Mouse (Mus musculus) liver, embryonic 15.5 days (tissue): ENCODE measurements around the gene Stim1. TPM values are rescaled to one million over a fixed set of nuclear protein-coding genes. Genes with fewer than 3 reads are reported as not detected.

Experiments used
- ATAC-seq: fragments of 200-750 bp; cut with Nextera tagmentation; 2 replicates; pipeline ENCODE4 v1.8.0; 2017; ENCODE audit warnings: moderate number of reproducible peaks, mild to moderate bottlenecking, moderate library complexity; ENCODE audit not compliant: insufficient read depth
- H3K27ac ChIP-seq: fragments of 300-500 bp; sonication (generic); replicated peaks from 2 replicates; pipeline ENCODE4 v1.5.1; 2015; ENCODE audit warnings: mild to moderate bottlenecking, inconsistent platforms
- H3K27me3 ChIP-seq: fragments of 300-500 bp; sonication (generic); 2 replicates; pipeline ENCODE4 v1.6.1; 2015; ENCODE audit warnings: mild to moderate bottlenecking, inconsistent platforms
- H3K36me3 ChIP-seq: fragments of 300-500 bp; sonication (generic); replicated peaks from 2 replicates; pipeline ENCODE4 v1.6.1; 2015; ENCODE audit warnings: moderate library complexity, mild to moderate bottlenecking, inconsistent platforms
- H3K4me1 ChIP-seq: fragments of 300-500 bp; sonication (generic); replicated peaks from 2 replicates; pipeline ENCODE4 v1.6.1; 2015; ENCODE audit warnings: inconsistent platforms
- H3K4me2 ChIP-seq: fragments of 300-500 bp; sonication (generic); 2 replicates; pipeline ENCODE4 v1.6.1; 2015; ENCODE audit warnings: moderate library complexity, mild to moderate bottlenecking, inconsistent platforms
- H3K4me3 ChIP-seq: fragments of 300-500 bp; sonication (generic); replicated peaks from 2 replicates; pipeline ENCODE4 v1.5.1; 2015; ENCODE audit warnings: mild to moderate bottlenecking, inconsistent platforms
- H3K9ac ChIP-seq: fragments of 300-500 bp; sonication (generic); 2 replicates; pipeline ENCODE4 v1.6.1; 2015; ENCODE audit warnings: moderate library complexity, mild to moderate bottlenecking, inconsistent platforms
- H3K9me3 ChIP-seq: fragments of 300-500 bp; sonication (generic); replicated peaks from 2 replicates; pipeline ENCODE4 v1.6.1; 2016; ENCODE audit warnings: inconsistent platforms
- WGBS: fragments of 180-500 bp; shearing (Covaris S2); methylation state at CpG from one replicate; pipeline ENCODE4 v1.1.7; 2015; ENCODE audit warnings: mixed read lengths; ENCODE audit not compliant: insufficient replicate concordance; 5-methylcytosine and 5-hydroxymethylcytosine counted together
- polyA plus RNA-seq: library from polyadenylated mRNA; unstranded; fragments of >200 nt; fragmentation: Nextera tagmentation; extraction: Ambion mirVana; gene quantifications from 2 replicates; pipeline ENCODE4 v1.2.1, GENCODE M21; 2015

The Stim1 gene
- polyA plus RNA-seq, 1 experiment from 2014 or later: 14.9 TPM

- 78% methylated on average over 1 of the region's 1 CpGs for WGBS
- no peak overlapping the region for H3K4me3 ChIP-seq
- H3K27ac ChIP-seq: no peak overlapping the region
- no peak overlapping the region for H3K4me2 ChIP-seq
- H3K9ac ChIP-seq: no peak overlapping the region
- no peak for ATAC-seq
- 0 out of 2 replicates have a peak, but pooled peaks cover 9% of the 10 kb centered on the region for H3K4me1 ChIP-seq
- H3K27me3 ChIP-seq: no peaks in the 10 kb centered on the region
- H3K9me3 ChIP-seq: no peaks in the 10 kb centered on the region
- H3K36me3 ChIP-seq: no peaks in the 10 kb centered on the region
These were observed 96.2 kb downstream of the Stim1 start for GRCm38 (mm10) chr7:102363853-102364252.

- Histone ChIP-seq H3K27me3 (no peaks in the 10 kb centered on the region), H3K36me3 (no peaks in the 10 kb centered on the region), H3K4me3 (no peak overlapping the region), H3K4me2 (no peak overlapping the region), H3K4me1 (peaks cover 20% of the 10 kb centered on the region), H3K27ac (no peak overlapping the region), H3K9me3 (no peaks in the 10 kb centered on the region), H3K9ac (no peak overlapping the region)
- 46% methylated on average over 4 of the region's 4 CpGs for WGBS
- no peak for ATAC-seq
These were observed 102.1 kb downstream of the Stim1 start for GRCm38 (mm10) chr7:102369661-102370060.

DNA sequence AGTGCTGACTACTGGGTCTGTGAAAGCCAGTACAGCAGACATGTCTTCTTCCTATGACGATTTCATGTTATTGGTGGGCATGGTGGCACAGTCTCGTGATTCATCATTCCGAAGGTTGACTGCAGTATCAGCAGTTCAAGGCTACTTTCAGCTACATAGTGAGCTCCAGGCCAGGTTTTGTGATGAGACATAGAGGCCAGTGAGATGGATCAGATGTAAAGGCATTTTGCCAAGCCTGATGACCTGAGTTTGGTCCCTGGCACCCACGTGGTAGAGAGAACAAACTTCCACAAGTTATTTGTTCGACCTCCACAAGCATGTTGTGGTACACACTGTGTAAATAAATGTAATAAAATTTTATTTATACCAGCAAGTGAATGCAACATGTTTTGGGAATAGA, 102.9 kb downstream of the Stim1 start:
- 78% methylated on average over 5 of the region's 5 CpGs for WGBS
- H3K9ac ChIP-seq: no peak overlapping the region
- ATAC-seq: no peak
- peaks cover 20% of the 10 kb centered on the region for H3K4me1 ChIP-seq
- H3K27me3 ChIP-seq: no peaks in the 10 kb centered on the region
- no peaks in the 10 kb centered on the region for H3K36me3 ChIP-seq
- no peak overlapping the region for H3K4me2 ChIP-seq
- H3K27ac ChIP-seq: no peak overlapping the region
- H3K4me3 ChIP-seq: no peak overlapping the region
- no peaks in the 10 kb centered on the region for H3K9me3 ChIP-seq

DNA sequence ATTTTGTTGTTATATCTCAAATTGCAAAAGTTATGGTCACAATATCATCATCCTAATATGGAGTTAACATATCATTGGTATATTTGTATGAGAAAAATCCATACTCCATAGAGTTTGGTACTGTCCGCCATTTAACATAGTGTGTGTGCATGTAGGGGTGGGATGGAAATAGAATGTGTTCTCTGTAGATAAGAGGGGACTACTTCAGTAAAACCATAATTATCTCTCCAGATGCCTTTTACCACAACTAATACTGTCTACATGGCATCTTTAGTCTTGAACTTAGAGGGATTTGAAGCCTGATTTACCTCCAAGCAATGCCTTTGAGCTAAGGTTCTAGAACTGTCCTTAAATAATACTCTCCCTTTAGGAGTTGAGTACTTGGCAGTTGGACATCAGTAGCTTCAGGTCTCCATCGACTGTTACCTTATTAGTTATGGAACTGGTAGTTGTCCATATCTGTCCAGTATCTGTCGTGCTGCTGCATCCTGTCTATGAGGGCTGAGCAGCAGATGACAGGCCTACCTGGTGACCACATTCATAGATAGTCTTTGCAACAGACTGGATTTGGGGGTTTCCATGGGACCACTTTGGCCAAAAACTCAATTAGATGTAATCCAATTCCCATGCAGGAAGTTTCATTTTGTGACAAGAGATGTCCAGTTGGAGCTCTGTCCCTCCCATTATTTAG, 105.9 kb downstream of the Stim1 start:
- no peaks in the 10 kb centered on the region for H3K9me3 ChIP-seq
- WGBS: 29% methylated on average over 3 of the region's 3 CpGs
- no peaks in the 10 kb centered on the region for H3K27me3 ChIP-seq
- H3K9ac ChIP-seq: no peak overlapping the region
- ATAC-seq: peak; percentile 96
- no peak overlapping the region for H3K4me3 ChIP-seq
- H3K36me3 ChIP-seq: no peaks in the 10 kb centered on the region
- H3K27ac ChIP-seq: peak overlapping the region; percentile 42; the same call in 1 of the 2 replicates
- H3K4me2 ChIP-seq: peak overlapping the region; percentile 31; the same call in 1 of the 2 replicates
- peaks cover 19% of the 10 kb centered on the region for H3K4me1 ChIP-seq

- Histone ChIP-seq H3K36me3 (no peaks in the 10 kb centered on the region), H3K4me2 (no peak overlapping the region), H3K9ac (no peak overlapping the region), H3K27me3 (no peaks in the 10 kb centered on the region), H3K27ac (no peak overlapping the region), H3K4me1 (peaks cover 9% of the 10 kb centered on the region), H3K9me3 (no peaks in the 10 kb centered on the region), H3K4me3 (no peak overlapping the region)
- WGBS: 83% methylated on average over 7 of the region's 7 CpGs
- no peak for ATAC-seq
These were observed 115.6 kb downstream of the Stim1 start for GRCm38 (mm10) chr7:102383221-102383620.

DNA sequence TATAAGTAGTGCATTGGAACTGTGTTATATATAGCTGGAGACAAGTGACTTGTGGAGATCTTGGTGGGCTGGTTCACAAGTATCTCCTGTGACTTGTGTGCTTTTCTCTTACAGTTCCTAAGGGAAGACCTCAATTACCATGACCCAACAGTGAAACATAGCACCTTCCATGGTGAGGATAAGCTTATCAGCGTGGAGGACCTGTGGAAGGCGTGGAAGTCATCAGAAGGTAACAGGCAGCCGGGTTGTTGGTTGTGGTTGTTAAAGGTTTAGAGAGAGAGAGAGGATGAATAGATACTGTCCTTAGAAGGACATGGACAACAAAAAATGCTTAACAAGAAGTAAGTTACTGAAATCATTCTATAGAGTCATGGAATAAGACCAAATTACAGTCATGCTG, 118.4 kb downstream of the Stim1 start:
- ATAC-seq: peak; percentile 34; the same call in 1 of the 2 replicates
- H3K9ac ChIP-seq: no peak overlapping the region
- 27% methylated on average over 3 of the region's 3 CpGs for WGBS
- H3K36me3 ChIP-seq: no peaks in the 10 kb centered on the region
- no peak overlapping the region for H3K27ac ChIP-seq
- peaks cover 9% of the 10 kb centered on the region for H3K4me1 ChIP-seq
- no peaks in the 10 kb centered on the region for H3K9me3 ChIP-seq
- H3K4me2 ChIP-seq: no peak overlapping the region
- H3K27me3 ChIP-seq: no peaks in the 10 kb centered on the region
- no peak overlapping the region for H3K4me3 ChIP-seq

DNA sequence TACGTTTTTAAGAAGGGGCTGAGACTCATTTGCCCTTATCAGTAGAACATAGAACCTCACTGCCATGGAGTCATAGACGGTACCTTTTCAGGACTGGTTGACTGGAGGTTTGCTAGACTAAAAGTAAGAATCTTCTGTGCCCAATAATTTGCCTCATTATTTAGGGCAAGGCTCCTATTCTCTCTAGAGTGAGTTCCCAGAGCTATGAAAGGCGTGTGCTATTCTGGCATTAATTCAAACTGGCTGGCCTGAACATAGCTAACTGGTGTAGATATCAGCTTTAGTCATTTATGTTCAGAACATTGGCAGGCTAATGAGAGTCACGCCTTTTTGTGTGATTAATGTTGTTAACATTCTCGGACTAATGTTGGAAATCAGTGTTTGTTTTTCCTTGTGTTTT, 121.5 kb downstream of the Stim1 start:
- Histone ChIP-seq H3K9ac (no peak overlapping the region), H3K4me1 (peaks cover 9% of the 10 kb centered on the region), H3K9me3 (no peaks in the 10 kb centered on the region), H3K36me3 (no peaks in the 10 kb centered on the region), H3K4me3 (no peak overlapping the region), H3K4me2 (no peak overlapping the region), H3K27ac (no peak overlapping the region), H3K27me3 (no peaks in the 10 kb centered on the region)
- ATAC-seq: no peak
- WGBS: 69% methylated on average over 5 of the region's 5 CpGs

GRCm38 (mm10) chr7:102393898-102394297, 126.3 kb downstream of the Stim1 start:
- no peak for ATAC-seq
- no peaks in the 10 kb centered on the region for H3K36me3 ChIP-seq
- H3K27ac ChIP-seq: no peak overlapping the region
- H3K4me1 ChIP-seq: no peaks in the 10 kb centered on the region
- H3K9ac ChIP-seq: no peak overlapping the region
- no peak overlapping the region for H3K4me2 ChIP-seq
- H3K9me3 ChIP-seq: no peaks in the 10 kb centered on the region
- no peak overlapping the region for H3K4me3 ChIP-seq
- WGBS: 53% methylated on average over 2 of the region's 2 CpGs
- no peaks in the 10 kb centered on the region for H3K27me3 ChIP-seq

- no peaks in the 10 kb centered on the region for H3K36me3 ChIP-seq
- no peak for ATAC-seq
- no peaks in the 10 kb centered on the region for H3K4me1 ChIP-seq
- H3K4me2 ChIP-seq: no peak overlapping the region
- WGBS: 44% methylated on average over 7 of the region's 7 CpGs
- no peaks in the 10 kb centered on the region for H3K27me3 ChIP-seq
- no peak overlapping the region for H3K9ac ChIP-seq
- no peak overlapping the region for H3K4me3 ChIP-seq
- no peak overlapping the region for H3K27ac ChIP-seq
- no peaks in the 10 kb centered on the region for H3K9me3 ChIP-seq
These were observed 128.3 kb downstream of the Stim1 start for GRCm38 (mm10) chr7:102395894-102396293.

- Histone ChIP-seq H3K4me1 (no peaks in the 10 kb centered on the region), H3K27ac (no peak overlapping the region), H3K36me3 (no peaks in the 10 kb centered on the region), H3K4me3 (no peak overlapping the region), H3K4me2 (no peak overlapping the region), H3K9ac (no peak overlapping the region), H3K9me3 (no peaks in the 10 kb centered on the region), H3K27me3 (no peaks in the 10 kb centered on the region)
- ATAC-seq: no peak
- whole genome bisulfite sequencing: 89% methylated on average over 3 of the region's 3 CpGs
These were observed 128.7 kb downstream of the Stim1 start for GRCm38 (mm10) chr7:102396331-102396730.

DNA sequence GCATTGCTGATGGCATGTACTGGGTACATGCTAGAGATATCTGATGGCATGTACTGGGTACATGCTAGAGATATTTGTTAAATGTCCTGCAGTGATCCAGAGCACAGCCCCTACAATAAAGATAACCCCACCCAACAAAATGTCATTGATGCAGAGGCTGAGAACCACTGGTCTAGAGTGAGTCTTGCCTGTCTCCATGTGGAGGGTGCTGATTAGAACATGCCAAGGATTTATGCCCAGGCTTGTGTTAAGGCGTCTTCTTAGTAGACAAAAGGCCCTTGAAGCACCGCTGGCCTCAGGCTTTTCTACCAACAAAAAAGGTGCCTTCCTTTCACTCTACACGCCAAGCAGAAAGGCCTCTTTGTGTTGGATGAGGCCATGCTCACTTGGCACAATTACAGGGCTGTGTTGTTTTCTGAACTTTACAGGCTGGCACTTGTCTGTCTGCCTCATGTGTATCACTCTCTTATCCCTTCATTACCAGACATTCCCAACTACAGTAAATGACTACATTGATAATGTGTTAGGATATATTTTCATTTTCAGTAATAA, 131.7 kb downstream of the Stim1 start:
- Histone ChIP-seq H3K4me2 (no peak overlapping the region), H3K27ac (no peak overlapping the region), H3K9ac (no peak overlapping the region), H3K27me3 (no peaks in the 10 kb centered on the region), H3K36me3 (no peaks in the 10 kb centered on the region), H3K9me3 (no peaks in the 10 kb centered on the region), H3K4me3 (no peak overlapping the region), H3K4me1 (no peaks in the 10 kb centered on the region)
- 51% methylated on average over 3 of the region's 3 CpGs for WGBS
- no peak; the same call in 1 of the 2 replicates for ATAC-seq

- Histone ChIP-seq H3K4me2 (no peak overlapping the region), H3K27ac (no peak overlapping the region), H3K4me3 (no peak overlapping the region), H3K27me3 (no peaks in the 10 kb centered on the region), H3K36me3 (no peaks in the 10 kb centered on the region), H3K4me1 (peaks cover 5% of the 10 kb centered on the region; the same call in 1 of the 2 replicates), H3K9ac (no peak overlapping the region), H3K9me3 (no peaks in the 10 kb centered on the region)
- no peak for ATAC-seq
- WGBS: 83% methylated on average over 2 of the region's 2 CpGs
These were observed 136.5 kb downstream of the Stim1 start for GRCm38 (mm10) chr7:102404118-102404517.
